Mouse (Mus musculus) kidney, embryonic 16.5 days (tissue): Measurements from ENCODE around the gene Ptcd3. TPM values are rescaled to one million over a fixed set of nuclear protein-coding genes. Genes with fewer than 3 reads are reported as not detected.
A peak's percentile ranks its signal among the peaks of the same experiment; 100 is the strongest.
"Not testable (repeated sequence)": the region's sequence is repeated elsewhere in the genome, so short reads cannot be mapped to it uniquely, and the experiment has no call there.

Experiments used
- ATAC-seq: fragments of 200-750 bp; cut with Nextera tagmentation; 2 replicates; pipeline ENCODE4 v1.8.0; 2017; ENCODE audit warnings: moderate TSS enrichment; ENCODE audit not compliant: low FRiP score, low TSS enrichment
- H3K27ac ChIP-seq: fragments of 300-500 bp; sonication (generic); 2 replicates; pipeline ENCODE4 v1.5.1; 2014; ENCODE audit warnings: low read length
- H3K27me3 ChIP-seq: fragments of 300-500 bp; sonication (generic); 2 replicates; pipeline ENCODE4 v1.6.1; 2014; ENCODE audit warnings: low read length, control low read depth, mixed read lengths; ENCODE audit not compliant: insufficient read depth
- H3K36me3 ChIP-seq: fragments of 300-500 bp; sonication (generic); 2 replicates; pipeline ENCODE4 v1.6.1; 2014; ENCODE audit warnings: low read length, control low read depth, mixed read lengths; ENCODE audit not compliant: insufficient read depth
- H3K4me1 ChIP-seq: fragments of 300-500 bp; sonication (generic); 2 replicates; pipeline ENCODE4 v1.6.1; 2014; ENCODE audit warnings: low read length, control low read depth, mixed read lengths; ENCODE audit not compliant: insufficient read depth
- H3K4me2 ChIP-seq: fragments of 300-500 bp; sonication (generic); replicated peaks from 2 replicates; pipeline ENCODE4 v1.6.1; 2014; ENCODE audit warnings: low read depth, low read length
- H3K4me3 ChIP-seq: fragments of 300-500 bp; sonication (generic); 2 replicates; pipeline ENCODE4 v1.5.1; 2014; ENCODE audit warnings: mild to moderate bottlenecking, low read length
- H3K9ac ChIP-seq: fragments of 300-500 bp; sonication (generic); replicated peaks from 2 replicates; pipeline ENCODE4 v1.6.1; 2014; ENCODE audit warnings: low read length
- H3K9me3 ChIP-seq: fragments of 300-500 bp; sonication (generic); 2 replicates; pipeline ENCODE4 v1.6.1; 2016; ENCODE audit warnings: low read length, control low read depth
- WGBS: fragments of 180-500 bp; shearing (Covaris S2); extraction: QIAGEN DNeasy Blood & Tissue Kit; methylation state at CpG from one replicate; pipeline ENCODE4 v1.1.7; 2014; 5-methylcytosine and 5-hydroxymethylcytosine counted together
- polyA plus RNA-seq: library from polyadenylated mRNA; unstranded; fragments of >200 nt; fragmentation: Nextera tagmentation; extraction: Ambion mirVana; gene quantifications from 2 replicates; pipeline ENCODE4 v1.2.1, GENCODE M21; 2015

Gene Ptcd3
- polyA plus RNA-seq, 1 experiment from 2014 or later = 107 TPM

DNA sequence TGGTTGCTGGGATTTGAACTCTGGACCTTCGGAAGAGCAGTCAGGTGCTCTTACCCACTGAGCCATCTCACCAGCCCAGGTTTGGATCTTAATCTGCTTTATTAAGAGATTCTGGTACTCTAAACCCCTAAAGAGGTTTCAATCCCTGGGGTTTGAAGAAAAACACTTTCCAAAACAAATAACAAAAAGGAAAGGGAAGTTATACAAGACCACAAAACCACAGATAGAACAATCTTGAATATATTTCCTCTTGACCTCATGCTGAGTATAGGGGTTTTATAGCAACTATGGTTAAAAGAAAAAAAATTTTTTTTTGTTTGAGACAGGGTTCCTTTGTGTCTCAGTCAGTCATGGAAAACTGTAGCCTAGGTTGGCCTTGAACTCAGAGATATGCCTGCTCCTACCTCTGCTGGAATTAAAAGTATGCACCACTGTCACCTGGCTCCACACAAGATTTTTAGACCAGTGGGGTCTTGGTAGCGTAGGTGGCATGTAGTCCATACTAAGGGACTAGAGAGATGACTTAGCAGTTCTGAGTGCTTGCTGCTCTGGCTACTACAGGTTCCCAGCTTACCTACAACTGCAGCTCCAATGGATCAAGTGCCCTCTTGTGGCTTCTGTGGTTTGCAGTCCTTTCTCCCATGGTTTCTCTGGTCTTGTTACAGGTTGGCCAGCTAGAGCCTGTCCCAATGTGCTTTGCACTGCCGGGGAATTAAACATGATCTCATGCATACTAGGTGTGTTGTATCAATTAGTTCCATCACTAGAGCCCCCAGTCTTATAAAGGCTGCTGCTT lies 30.4 kb downstream of the Ptcd3 start:
- Histone ChIP-seq H3K27ac (no peak overlapping the region), H3K4me2 (no peak overlapping the region), H3K27me3 (no peaks in the 10 kb centered on the region), H3K4me1 (no peaks in the 10 kb centered on the region), H3K9ac (no peak overlapping the region), H3K9me3 (no peaks in the 10 kb centered on the region), H3K4me3 (no peak overlapping the region), H3K36me3 (peaks cover 78% of the 10 kb centered on the region)
- 91% methylated on average over 3 of the region's 3 CpGs for WGBS
- ATAC-seq = no peak

DNA sequence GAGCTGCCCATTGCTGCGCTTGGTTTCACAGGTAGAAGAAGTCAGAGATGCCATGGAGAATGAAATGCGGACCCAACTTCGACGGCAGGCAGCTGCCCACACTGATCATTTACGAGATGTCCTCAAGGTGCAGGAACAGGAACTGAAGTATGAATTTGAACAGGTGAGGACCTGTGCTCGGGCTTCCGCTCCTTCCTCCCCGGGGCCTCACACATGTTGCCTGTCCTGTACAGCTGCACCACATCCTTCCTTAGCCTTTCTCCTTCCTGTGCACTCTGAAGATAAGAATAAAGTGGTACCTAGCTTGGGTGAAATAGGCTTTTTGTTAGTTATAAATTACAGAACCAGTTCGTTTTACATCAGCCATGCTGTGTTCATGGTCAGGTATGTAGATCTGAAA lies 37.2 kb downstream of the Ptcd3 start:
- 93% methylated on average over 9 of the region's 9 CpGs for WGBS
- no peaks in the 10 kb centered on the region for H3K4me1 ChIP-seq
- no peak overlapping the region for H3K27ac ChIP-seq
- H3K36me3 ChIP-seq = peaks cover 73% of the 10 kb centered on the region
- no peaks in the 10 kb centered on the region for H3K27me3 ChIP-seq
- ATAC-seq = no peak
- no peak overlapping the region for H3K4me2 ChIP-seq
- no peaks in the 10 kb centered on the region for H3K9me3 ChIP-seq
- no peak overlapping the region for H3K9ac ChIP-seq
- no peak overlapping the region for H3K4me3 ChIP-seq

DNA sequence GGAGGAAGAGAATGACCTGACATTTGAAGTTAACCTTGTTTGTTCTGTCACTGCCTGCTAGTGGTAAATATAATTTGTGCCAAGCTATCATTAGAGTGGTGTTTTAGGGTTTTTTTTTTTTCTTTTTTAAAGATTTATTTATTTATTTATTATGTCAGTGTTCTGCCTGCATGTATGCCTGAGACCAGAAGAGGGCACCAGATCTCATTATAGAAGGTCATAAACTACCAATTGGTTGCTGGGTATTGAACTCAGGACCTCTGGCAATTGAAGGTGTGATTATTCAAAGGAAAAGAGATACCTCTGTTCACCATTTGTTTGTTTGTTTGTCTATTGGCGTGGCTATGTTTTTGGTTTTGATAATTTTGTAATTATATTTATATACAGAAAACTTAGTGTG lies 39.7 kb downstream of the Ptcd3 start:
- H3K9ac ChIP-seq = no peak overlapping the region
- H3K27ac ChIP-seq = no peak overlapping the region
- WGBS = 97% methylated on average over 1 of the region's 1 CpGs
- H3K9me3 ChIP-seq = peaks cover 7% of the 10 kb centered on the region; the same call in 1 of the 2 replicates
- H3K4me2 ChIP-seq = no peak overlapping the region
- no peaks in the 10 kb centered on the region for H3K4me1 ChIP-seq
- peaks cover 70% of the 10 kb centered on the region for H3K36me3 ChIP-seq
- no peak overlapping the region for H3K4me3 ChIP-seq
- no peaks in the 10 kb centered on the region for H3K27me3 ChIP-seq
- no peak for ATAC-seq

DNA sequence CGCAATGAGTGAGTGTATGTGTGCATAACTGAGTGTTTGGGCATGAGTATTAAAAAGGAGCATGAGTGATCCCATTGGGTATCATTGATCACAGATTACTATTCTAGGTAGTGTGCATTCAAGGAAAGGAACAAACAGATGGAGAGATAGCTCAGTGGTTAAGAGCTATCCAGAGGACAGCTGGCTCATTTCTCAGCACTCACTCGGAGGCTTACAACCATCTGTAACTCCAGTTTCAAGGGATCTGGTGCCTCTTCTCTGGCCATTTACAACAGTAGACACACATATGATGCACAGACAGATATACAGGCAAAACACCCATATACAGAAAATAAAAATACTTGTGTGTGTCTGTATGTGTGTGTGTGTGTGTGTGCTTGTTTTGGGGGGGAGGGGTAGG lies 40.8 kb downstream of the Ptcd3 start:
- Histone ChIP-seq H3K9me3 (peaks cover 7% of the 10 kb centered on the region; the same call in 1 of the 2 replicates), H3K36me3 (peaks cover 71% of the 10 kb centered on the region), H3K9ac (no peak overlapping the region), H3K27ac (no peak overlapping the region), H3K4me3 (no peak overlapping the region), H3K4me2 (no peak overlapping the region), H3K27me3 (no peaks in the 10 kb centered on the region), H3K4me1 (no peaks in the 10 kb centered on the region)
- WGBS = 82% methylated on average over 2 of the region's 2 CpGs
- ATAC-seq = no peak

DNA sequence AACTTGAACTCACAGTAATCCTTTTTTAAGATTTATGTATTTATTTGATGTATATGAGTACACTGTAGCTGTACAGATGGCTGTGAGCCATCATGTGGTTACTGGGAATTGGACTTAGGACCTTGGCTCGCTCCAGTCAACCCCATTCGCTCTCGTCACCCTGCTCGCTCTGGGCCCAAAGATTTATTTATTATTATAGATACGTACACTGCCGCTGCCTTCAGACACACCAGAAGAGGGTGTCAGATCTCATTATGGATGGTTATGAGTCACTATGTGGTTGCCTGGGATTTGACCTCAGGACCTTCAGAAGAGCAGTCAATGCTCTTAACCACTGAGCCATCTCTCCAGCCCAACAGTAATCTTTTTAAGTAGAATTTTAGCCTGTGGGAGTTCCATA lies 61.6 kb downstream of the Ptcd3 start:
- 79% methylated on average over 6 of the region's 6 CpGs for WGBS
- not testable (repeated sequence) for H3K4me1 ChIP-seq, H3K4me3 ChIP-seq, H3K4me2 ChIP-seq, H3K9me3 ChIP-seq, H3K9ac ChIP-seq, H3K27ac ChIP-seq, H3K27me3 ChIP-seq, ATAC-seq
- peaks cover 24% of the 10 kb centered on the region; the same call in 1 of the 2 replicates for H3K36me3 ChIP-seq

DNA sequence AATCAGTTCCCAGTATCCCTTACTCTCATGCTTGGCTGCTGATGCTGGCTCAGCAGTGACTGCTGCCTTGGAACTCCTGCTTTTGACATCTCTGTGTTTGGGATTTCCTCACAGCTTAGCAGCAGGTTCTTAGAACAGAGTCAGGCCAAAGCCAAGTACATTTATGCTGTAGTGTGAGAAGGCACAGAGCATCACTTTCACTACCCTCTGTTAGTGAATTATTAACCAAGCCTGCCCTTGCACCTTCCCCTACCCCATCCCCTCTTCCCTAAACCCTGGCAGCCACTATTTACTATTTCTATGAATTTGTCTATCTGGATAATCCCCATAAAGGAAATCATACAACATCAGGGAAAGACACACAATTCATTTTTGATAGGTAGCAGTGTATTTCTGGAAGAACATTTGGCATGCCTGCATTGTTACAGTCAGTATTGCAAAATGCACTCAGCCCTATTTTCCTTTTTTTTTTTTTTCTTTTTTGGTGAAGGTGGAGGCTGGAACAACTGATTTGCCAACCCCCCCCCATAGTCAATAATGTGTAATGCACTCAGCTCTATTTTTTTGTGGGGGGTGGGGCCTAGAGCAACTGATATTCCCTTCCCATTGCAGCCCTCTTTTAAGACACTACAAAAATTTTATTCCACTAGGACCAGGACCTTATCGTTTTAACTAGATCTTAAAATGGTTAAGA lies 67.8 kb downstream of the Ptcd3 start:
- ATAC-seq = 0 out of 2 replicates have a peak, but pooled peaks have one; percentile 31
- no peaks in the 10 kb centered on the region for H3K9me3 ChIP-seq
- no peak overlapping the region for H3K9ac ChIP-seq
- no peaks in the 10 kb centered on the region for H3K27me3 ChIP-seq
- 93% methylated on average over 1 of the region's 1 CpGs for WGBS
- H3K27ac ChIP-seq = no peak overlapping the region
- H3K4me3 ChIP-seq = no peak overlapping the region
- peaks cover 11% of the 10 kb centered on the region for H3K4me1 ChIP-seq
- peaks cover 11% of the 10 kb centered on the region; the same call in 1 of the 2 replicates for H3K36me3 ChIP-seq
- no peak overlapping the region for H3K4me2 ChIP-seq

DNA sequence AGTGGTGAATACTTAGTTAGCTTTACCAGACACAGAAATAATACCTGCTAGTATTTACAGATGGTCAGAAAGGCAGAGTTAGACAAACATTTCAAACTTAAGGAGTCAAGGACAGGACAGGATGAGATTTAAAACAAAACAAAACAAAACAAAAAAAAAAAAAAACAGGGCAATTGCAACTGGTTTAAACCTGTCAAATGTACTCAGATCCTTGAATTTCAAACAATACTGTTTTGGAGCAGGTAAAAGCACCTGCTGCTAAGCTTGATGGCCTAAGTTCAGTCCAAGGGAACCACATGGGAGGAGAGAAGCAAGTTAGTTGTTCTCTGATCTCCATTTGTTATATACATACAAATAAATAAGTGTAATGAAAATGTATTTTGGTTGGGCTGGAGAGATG lies 68.7 kb downstream of the Ptcd3 start:
- H3K36me3 ChIP-seq = peaks cover 4% of the 10 kb centered on the region; the same call in 1 of the 2 replicates
- no peak overlapping the region for H3K4me2 ChIP-seq
- H3K27me3 ChIP-seq = no peaks in the 10 kb centered on the region
- H3K9me3 ChIP-seq = no peaks in the 10 kb centered on the region
- ATAC-seq = no peak
- peaks cover 11% of the 10 kb centered on the region for H3K4me1 ChIP-seq
- no peak overlapping the region for H3K4me3 ChIP-seq
- H3K9ac ChIP-seq = no peak overlapping the region
- H3K27ac ChIP-seq = no peak overlapping the region

DNA sequence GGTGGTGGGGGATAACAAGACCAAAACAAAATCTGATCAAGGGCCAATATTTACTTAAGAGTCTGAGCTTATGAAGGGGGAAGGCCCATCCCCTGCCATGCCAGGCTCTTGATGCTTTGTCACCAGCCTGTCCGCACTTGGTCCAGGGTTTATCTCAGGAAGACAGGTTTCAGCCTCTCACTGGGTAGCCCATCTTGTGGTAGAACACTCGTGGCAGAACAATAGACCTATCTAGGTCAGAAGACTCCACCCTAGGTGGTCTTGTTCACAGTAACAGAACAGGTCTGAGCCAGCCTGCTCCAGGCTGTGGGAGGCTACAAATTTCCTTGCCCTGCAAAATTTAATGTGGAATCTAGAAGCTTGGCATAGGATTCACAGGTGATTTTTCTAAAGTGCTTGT lies 71.7 kb downstream of the Ptcd3 start:
- Histone ChIP-seq H3K9me3 (no peaks in the 10 kb centered on the region), H3K4me2 (no peak overlapping the region), H3K4me3 (no peak overlapping the region), H3K36me3 (no peaks in the 10 kb centered on the region), H3K27me3 (no peaks in the 10 kb centered on the region), H3K9ac (no peak overlapping the region), H3K4me1 (peaks cover 18% of the 10 kb centered on the region), H3K27ac (no peak overlapping the region)
- WGBS = 75% methylated on average over 2 of the region's 2 CpGs
- no peak for ATAC-seq

DNA sequence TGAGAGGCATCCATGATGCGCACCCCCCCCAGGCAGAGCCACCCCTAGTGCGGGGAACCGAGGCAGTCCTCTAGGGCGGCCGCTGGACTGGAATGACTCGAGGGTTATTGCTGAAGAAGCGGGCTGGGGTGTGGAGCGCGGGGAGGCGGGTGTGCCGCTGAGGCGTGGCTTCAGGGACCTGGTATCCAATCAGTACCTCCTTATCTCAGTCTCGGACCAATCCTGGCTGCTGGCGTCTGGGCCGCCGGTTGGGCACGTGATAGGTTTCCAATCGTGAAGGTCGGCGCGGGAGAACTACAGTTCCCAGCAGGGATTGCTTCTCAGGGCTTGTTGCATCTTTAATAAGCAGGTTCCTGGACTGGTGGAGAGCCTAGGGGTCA lies 77.0 kb downstream of the Ptcd3 start:
- peak; percentile 99 for ATAC-seq
- Histone ChIP-seq H3K9me3 (no peaks in the 10 kb centered on the region), H3K9ac (peak overlapping the region; percentile 85), H3K27ac (peak overlapping the region; percentile 88), H3K27me3 (no peaks in the 10 kb centered on the region), H3K4me3 (peak overlapping the region; percentile 75), H3K4me1 (peaks cover 10% of the 10 kb centered on the region), H3K36me3 (no peaks in the 10 kb centered on the region), H3K4me2 (peak overlapping the region; percentile 91)
- under 1% methylated on average over 21 of the region's 21 CpGs for WGBS
